Mouse (Mus musculus) brain, embryonic 14.5 days (tissue): ENCODE measurements around the gene Pitpnm1. TPM values are rescaled to one million over a fixed set of nuclear protein-coding genes. Genes with fewer than 3 reads are reported as not detected.
A peak's percentile ranks its signal among the peaks of the same experiment; 100 is the strongest.

Source experiments
- DNase-seq: peaks from one replicate; pipeline ENCODE4 v3.0.0-alpha.2; 2011; ENCODE audit warnings: low read depth
- CTCF ChIP-seq: fragments of 200-500 bp; IDR thresholded peaks from 2 replicates; pipeline ENCODE4 v1.5.1; 2012; ENCODE audit warnings: inconsistent platforms, mild to moderate bottlenecking, moderate library complexity, borderline replicate concordance; ENCODE audit not compliant: insufficient read depth, insufficient read length; ENCODE audit errors: extremely low read depth
- POLR2A ChIP-seq: fragments of 200-500 bp; IDR thresholded peaks from 2 replicates; pipeline ENCODE4 v1.6.1; 2012; ENCODE audit warnings: mild to moderate bottlenecking, inconsistent platforms, borderline replicate concordance; ENCODE audit not compliant: poor library complexity, insufficient read depth, insufficient read length, severe bottlenecking; ENCODE audit errors: extremely low read depth
- polyA plus RNA-seq: library from polyadenylated mRNA; depleted of rRNA; stranded (reverse); fragments of >200 nt; gene quantifications from 2 replicates; pipeline ENCODE4 v1.2.3, GENCODE M21; 2012; rRNA removed

The Pitpnm1 gene
- polyA plus RNA-seq, 1 experiment = 158 TPM

- TF ChIP-seq CTCF (no peak), POLR2A (no peak)
- no peak for DNase-seq
Measured at GRCm38 (mm10) chr19:4151898-4152297, 52.1 kb downstream of the Pitpnm1 start.

GRCm38 (mm10) chr19:4152445-4153231 lies 52.8 kb downstream of the Pitpnm1 start:
- TF ChIP-seq CTCF (no peak), POLR2A (no peak)
- no peak for DNase-seq

GRCm38 (mm10) chr19:4153232-4153654 lies 53.4 kb downstream of the Pitpnm1 start, which contains the start of gene Ptprcap:
TSS of gene Ptprcap (plus strand) at chr19:4153604.
- no peak for DNase-seq
- no peak for TF ChIP-seq POLR2A
- TF ChIP-seq CTCF = no peak

- TF ChIP-seq POLR2A (no peak), CTCF (no peak)
- no peak for DNase-seq
Measured at GRCm38 (mm10) chr19:4154437-4155222, 54.8 kb downstream of the Pitpnm1 start.

- no peak for TF ChIP-seq CTCF
- no peak for TF ChIP-seq POLR2A
- no peak for DNase-seq
Measured at GRCm38 (mm10) chr19:4155223-4156072, 55.6 kb downstream of the Pitpnm1 start.

- no peak for TF ChIP-seq POLR2A
- TF ChIP-seq CTCF = no peak
- DNase-seq = no peak
Measured at GRCm38 (mm10) chr19:4156073-4156579, 56.3 kb downstream of the Pitpnm1 start.

- no peak for TF ChIP-seq POLR2A
- no peak for TF ChIP-seq CTCF
Measured at GRCm38 (mm10) chr19:4156771-4157170, 57.0 kb downstream of the Pitpnm1 start.

GRCm38 (mm10) chr19:4159049-4159448 lies 59.3 kb downstream of the Pitpnm1 start:
- DNase-seq = no peak
- TF ChIP-seq CTCF = no peak
- no peak for TF ChIP-seq POLR2A

More at GRCm38 (mm10) chr19:4156771-4157170, 57.0 kb downstream of the Pitpnm1 start:
- DNase-seq = no peak

- TF ChIP-seq CTCF = no peak
- TF ChIP-seq POLR2A = no peak
- DNase-seq = peak; percentile 99
Measured at GRCm38 (mm10) chr19:4162646-4163542, 63.1 kb downstream of the Pitpnm1 start, which contains the start of gene Rps6kb2. TSS of gene Rps6kb2 (minus strand) at chr19:4163354.

- TF ChIP-seq CTCF = no peak
- no peak for TF ChIP-seq POLR2A
- no peak for DNase-seq
Measured at GRCm38 (mm10) chr19:4163543-4163887, 63.7 kb downstream of the Pitpnm1 start.

Other genes starting within 250 kb of the Pitpnm1 start
- gene Chka, start 248.2 kb upstream of the Pitpnm1 start, polyA plus RNA-seq = 79.9 and 89.6 TPM in 2 replicates
- gene Tcirg1, start 192.9 kb upstream of the Pitpnm1 start, polyA plus RNA-seq = 31.4 and 45.2 TPM in 2 replicates
- gene Ndufs8, start 187.2 kb upstream of the Pitpnm1 start, polyA plus RNA-seq = 184 and 218 TPM in 2 replicates
- 1.2 and 1.8 TPM in 2 replicates for gene Aldh3b1, start 170.2 kb upstream of the Pitpnm1 start, polyA plus RNA-seq
- 12.3 and 13.4 TPM in 2 replicates for gene Unc93b1, start 164.8 kb upstream of the Pitpnm1 start, polyA plus RNA-seq
- 0.01 and 0.05 TPM in 2 replicates for gene Aldh3b3, start 141.4 kb upstream of the Pitpnm1 start, polyA plus RNA-seq
- 1.1 and 1.3 TPM in 2 replicates for gene Aldh3b2, start 127.7 kb upstream of the Pitpnm1 start, polyA plus RNA-seq
- 2.5 and 2.7 TPM in 2 replicates for gene Acy3, start 113.4 kb upstream of the Pitpnm1 start, polyA plus RNA-seq
- 0.16 and 0.46 TPM in 2 replicates for gene Tbx10, start 107.2 kb upstream of the Pitpnm1 start, polyA plus RNA-seq
- 16.4 and 17.5 TPM in 2 replicates for gene Nudt8, start 99.4 kb upstream of the Pitpnm1 start, polyA plus RNA-seq
- 8.3 and 9.0 TPM in 2 replicates for gene Gm49405, start 99.4 kb upstream of the Pitpnm1 start, polyA plus RNA-seq
- 18.4 and 22.7 TPM in 2 replicates for gene Doc2g, start 96.7 kb upstream of the Pitpnm1 start, polyA plus RNA-seq
- gene Ndufv1, start 87.2 kb upstream of the Pitpnm1 start, polyA plus RNA-seq = 174 and 194 TPM in 2 replicates
- 266 and 307 TPM in 2 replicates for gene Gstp1, start 62.0 kb upstream of the Pitpnm1 start, polyA plus RNA-seq
- 2.9 and 9.0 TPM in 2 replicates for gene Gstp2, start 54.0 kb upstream of the Pitpnm1 start, polyA plus RNA-seq
- gene Gstp3, start 40.4 kb upstream of the Pitpnm1 start, polyA plus RNA-seq = not detected in 2 replicates
- not detected in 2 replicates for gene Cabp2, start 18.4 kb upstream of the Pitpnm1 start, polyA plus RNA-seq
- 56.1 and 82.2 TPM in 2 replicates for gene Cdk2ap2, start 2.8 kb upstream of the Pitpnm1 start, polyA plus RNA-seq
- gene Aip, start 25.9 kb downstream of the Pitpnm1 start, polyA plus RNA-seq = 80.0 and 88.6 TPM in 2 replicates
- 0.08 TPM in 2 replicates for gene Gpr152, start 39.8 kb downstream of the Pitpnm1 start, polyA plus RNA-seq
- 0.05 and 0.19 TPM in 2 replicates for gene Cabp4, start 44.0 kb downstream of the Pitpnm1 start, polyA plus RNA-seq
- 210 and 237 TPM in 2 replicates for gene Coro1b, start 48.6 kb downstream of the Pitpnm1 start, polyA plus RNA-seq
- 1.5 and 2.0 TPM in 2 replicates for gene Ptprcap, start 53.6 kb downstream of the Pitpnm1 start, polyA plus RNA-seq
- gene Rps6kb2, start 63.4 kb downstream of the Pitpnm1 start, polyA plus RNA-seq = 59.5 and 87.7 TPM in 2 replicates
- 4.1 and 4.3 TPM in 2 replicates for gene Carns1, start 75.5 kb downstream of the Pitpnm1 start, polyA plus RNA-seq
- 1.8 and 2.2 TPM in 2 replicates for gene Tbc1d10c, start 91.3 kb downstream of the Pitpnm1 start, polyA plus RNA-seq
- gene Ppp1ca, start 92.1 kb downstream of the Pitpnm1 start, polyA plus RNA-seq = 426 and 472 TPM in 2 replicates
- 32.7 and 49.1 TPM in 2 replicates for gene Rad9a, start 101.7 kb downstream of the Pitpnm1 start, polyA plus RNA-seq
- gene Clcf1, start 114.2 kb downstream of the Pitpnm1 start, polyA plus RNA-seq = 2.3 and 3.7 TPM in 2 replicates
- gene AC109138.7, start 114.4 kb downstream of the Pitpnm1 start, polyA plus RNA-seq = not detected in 2 replicates
- 23.6 and 36.5 TPM in 2 replicates for gene Pold4, start 131.9 kb downstream of the Pitpnm1 start, polyA plus RNA-seq
- 50.4 and 57.5 TPM in 2 replicates for gene Ssh3, start 169.2 kb downstream of the Pitpnm1 start, polyA plus RNA-seq
- gene Ankrd13d, start 183.1 kb downstream of the Pitpnm1 start, polyA plus RNA-seq = 53.4 and 54.2 TPM in 2 replicates
- gene Grk2, start 206.2 kb downstream of the Pitpnm1 start, polyA plus RNA-seq = 114 and 119 TPM in 2 replicates